Mouse (Mus musculus) forebrain, embryonic 11.5 days (tissue): ENCODE results near the gene Ccdc162. TPM values are rescaled to one million over a fixed set of nuclear protein-coding genes. Genes with fewer than 3 reads are reported as not detected.

ENCODE experiments used
- ATAC-seq: fragments of 200-750 bp; cut with Nextera tagmentation; replicated peaks from 2 replicates; pipeline ENCODE4 v1.8.0; 2017; ENCODE audit warnings: moderate TSS enrichment; ENCODE audit not compliant: low FRiP score
- DNase-seq: peaks from one replicate; pipeline ENCODE4 v3.0.0-alpha.2; 2017; ENCODE audit warnings: low spot score
- H3K27ac ChIP-seq: fragments of 300-500 bp; sonication (generic); 2 replicates; pipeline ENCODE4 v1.5.1; 2014; ENCODE audit warnings: low read depth, low read length
- H3K27me3 ChIP-seq: fragments of 300-500 bp; sonication (generic); 2 replicates; pipeline ENCODE4 v1.6.1; 2014; ENCODE audit warnings: mild to moderate bottlenecking, low read length, mixed read lengths; ENCODE audit not compliant: control insufficient read depth, insufficient read depth
- H3K36me3 ChIP-seq: fragments of 300-500 bp; sonication (generic); 2 replicates; pipeline ENCODE4 v1.6.1; 2014; ENCODE audit warnings: mild to moderate bottlenecking, low read length, moderate library complexity, mixed read lengths; ENCODE audit not compliant: control insufficient read depth, insufficient read depth
- H3K4me1 ChIP-seq: fragments of 300-500 bp; sonication (generic); replicated peaks from 2 replicates; pipeline ENCODE4 v1.6.1; 2014; ENCODE audit warnings: low read length, mixed read lengths; ENCODE audit not compliant: control insufficient read depth, insufficient read depth
- H3K4me2 ChIP-seq: fragments of 300-500 bp; sonication (generic); 2 replicates; pipeline ENCODE4 v1.6.1; 2014; ENCODE audit warnings: low read depth, mild to moderate bottlenecking, low read length, moderate library complexity, mixed read lengths; ENCODE audit not compliant: severe bottlenecking
- H3K4me3 ChIP-seq: fragments of 300-500 bp; sonication (generic); 2 replicates; pipeline ENCODE4 v1.5.1; 2014; ENCODE audit warnings: low read depth, low read length
- H3K9ac ChIP-seq: fragments of 300-500 bp; sonication (generic); 2 replicates; pipeline ENCODE4 v1.6.1; 2014; ENCODE audit warnings: low read length
- H3K9me3 ChIP-seq: fragments of 300-500 bp; sonication (generic); 2 replicates; pipeline ENCODE4 v1.6.1; 2016; ENCODE audit warnings: low read length, mixed read lengths; ENCODE audit not compliant: control insufficient read depth
- WGBS: fragments of 180-500 bp; shearing (Covaris S2); extraction: QIAGEN DNeasy Blood & Tissue Kit; methylation state at CpG from one replicate; pipeline ENCODE4 v1.1.7; 2014; 5-methylcytosine and 5-hydroxymethylcytosine counted together
- polyA plus RNA-seq: library from polyadenylated mRNA; unstranded; fragments of >200 nt; fragmentation: Nextera tagmentation; extraction: Ambion mirVana; gene quantifications from 2 replicates; pipeline ENCODE4 v1.2.1, GENCODE M21; 2014

Ccdc162 gene
- polyA plus RNA-seq, 1 experiment from 2014 or later = 0.80 TPM

GRCm38 (mm10) chr10:41572274-41572673 lies 144.2 kb downstream of the Ccdc162 start:
- H3K4me1 ChIP-seq = no peaks in the 10 kb centered on the region
- H3K9me3 ChIP-seq = no peaks in the 10 kb centered on the region
- no peak overlapping the region for H3K4me2 ChIP-seq
- DNase-seq (no peak), ATAC-seq (no peak)
- no peak overlapping the region for H3K27ac ChIP-seq
- H3K9ac ChIP-seq = no peak overlapping the region
- H3K27me3 ChIP-seq = no peaks in the 10 kb centered on the region
- WGBS = 96% methylated on average over 4 of the region's 4 CpGs
- no peaks in the 10 kb centered on the region for H3K36me3 ChIP-seq
- H3K4me3 ChIP-seq = no peak overlapping the region

DNA sequence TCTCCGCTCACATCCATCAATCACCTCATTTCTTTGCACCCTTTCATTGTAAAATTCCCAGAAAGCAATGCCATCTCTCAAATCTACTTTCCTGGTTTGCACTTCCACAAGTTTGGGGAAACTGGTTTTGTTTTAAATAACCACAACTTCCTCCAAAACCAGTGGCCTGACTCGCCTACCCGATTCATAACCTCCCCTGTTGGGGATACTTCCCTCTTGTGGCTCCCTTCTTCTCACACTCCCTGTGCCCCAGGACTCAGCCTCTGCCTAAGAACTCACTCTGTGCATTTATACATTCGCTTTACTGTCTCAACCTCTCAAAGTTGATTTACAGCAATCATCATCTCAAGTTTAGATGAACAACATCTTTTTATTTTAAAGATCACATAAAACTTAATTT lies 145.4 kb downstream of the Ccdc162 start:
- Histone ChIP-seq H3K4me3 (no peak overlapping the region), H3K27ac (no peak overlapping the region), H3K9me3 (no peaks in the 10 kb centered on the region), H3K27me3 (no peaks in the 10 kb centered on the region), H3K36me3 (no peaks in the 10 kb centered on the region), H3K9ac (no peak overlapping the region), H3K4me2 (no peak overlapping the region), H3K4me1 (no peaks in the 10 kb centered on the region)
- 87% methylated on average over 4 of the region's 4 CpGs for WGBS
- DNase-seq (no peak), ATAC-seq (no peak)

DNA sequence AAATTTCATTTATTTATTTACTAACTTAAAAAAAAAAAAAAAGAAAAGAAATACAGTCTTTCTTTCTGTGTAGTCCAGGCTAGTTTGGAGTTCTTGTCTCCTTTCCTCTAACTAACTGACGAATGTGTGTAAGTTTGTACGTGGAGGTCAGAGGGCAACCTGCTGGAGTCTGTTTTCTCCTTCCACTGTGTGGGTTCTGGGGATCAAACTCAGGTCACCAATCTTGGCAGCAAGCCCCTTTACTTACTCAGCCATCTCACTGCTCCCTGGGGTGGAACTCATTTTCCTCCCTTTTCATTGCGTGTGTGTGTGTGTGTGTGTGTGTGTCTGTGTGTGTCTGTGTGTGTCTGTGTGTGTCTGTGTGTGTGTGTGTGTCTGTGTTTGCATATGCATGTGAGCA lies 148.1 kb downstream of the Ccdc162 start:
- ATAC-seq = no peak
- H3K4me3 ChIP-seq = no peak overlapping the region
- H3K9me3 ChIP-seq = no peaks in the 10 kb centered on the region
- no peaks in the 10 kb centered on the region for H3K4me1 ChIP-seq
- no peak overlapping the region for H3K9ac ChIP-seq
- no peak overlapping the region for H3K27ac ChIP-seq
- H3K4me2 ChIP-seq = no peak overlapping the region
- DNase-seq = no peak
- H3K27me3 ChIP-seq = no peaks in the 10 kb centered on the region
- no peaks in the 10 kb centered on the region for H3K36me3 ChIP-seq
- WGBS = 61% methylated on average over 3 of the region's 3 CpGs

DNA sequence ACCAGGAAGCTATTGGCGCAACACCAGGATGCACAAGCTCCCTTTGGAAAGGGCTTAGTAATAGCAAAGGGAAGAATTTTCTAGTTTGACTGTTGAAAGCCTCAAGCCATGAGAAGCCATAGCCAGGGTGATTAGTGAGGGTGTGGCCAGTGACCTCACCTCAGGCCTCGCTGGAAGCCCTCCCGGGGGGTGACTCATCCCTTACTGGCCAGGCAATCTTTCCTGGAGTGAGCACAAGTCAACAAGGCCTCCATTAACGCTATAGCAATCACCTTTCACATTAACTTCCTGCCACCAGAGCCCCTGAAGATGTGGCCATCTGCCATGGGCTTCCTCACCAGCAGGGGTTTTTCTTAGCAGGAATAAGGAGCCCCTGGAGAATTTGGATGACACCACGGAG lies 151.3 kb downstream of the Ccdc162 start:
- H3K4me3 ChIP-seq = no peak overlapping the region
- no peaks in the 10 kb centered on the region; the same call in 1 of the 2 replicates for H3K9me3 ChIP-seq
- H3K36me3 ChIP-seq = no peaks in the 10 kb centered on the region
- H3K4me1 ChIP-seq = no peaks in the 10 kb centered on the region
- H3K27ac ChIP-seq = no peak overlapping the region
- H3K27me3 ChIP-seq = no peaks in the 10 kb centered on the region
- no peak overlapping the region for H3K9ac ChIP-seq
- DNase-seq (no peak), ATAC-seq (no peak)
- WGBS = 38% methylated on average over 5 of the region's 5 CpGs
- H3K4me2 ChIP-seq = no peak overlapping the region

DNA sequence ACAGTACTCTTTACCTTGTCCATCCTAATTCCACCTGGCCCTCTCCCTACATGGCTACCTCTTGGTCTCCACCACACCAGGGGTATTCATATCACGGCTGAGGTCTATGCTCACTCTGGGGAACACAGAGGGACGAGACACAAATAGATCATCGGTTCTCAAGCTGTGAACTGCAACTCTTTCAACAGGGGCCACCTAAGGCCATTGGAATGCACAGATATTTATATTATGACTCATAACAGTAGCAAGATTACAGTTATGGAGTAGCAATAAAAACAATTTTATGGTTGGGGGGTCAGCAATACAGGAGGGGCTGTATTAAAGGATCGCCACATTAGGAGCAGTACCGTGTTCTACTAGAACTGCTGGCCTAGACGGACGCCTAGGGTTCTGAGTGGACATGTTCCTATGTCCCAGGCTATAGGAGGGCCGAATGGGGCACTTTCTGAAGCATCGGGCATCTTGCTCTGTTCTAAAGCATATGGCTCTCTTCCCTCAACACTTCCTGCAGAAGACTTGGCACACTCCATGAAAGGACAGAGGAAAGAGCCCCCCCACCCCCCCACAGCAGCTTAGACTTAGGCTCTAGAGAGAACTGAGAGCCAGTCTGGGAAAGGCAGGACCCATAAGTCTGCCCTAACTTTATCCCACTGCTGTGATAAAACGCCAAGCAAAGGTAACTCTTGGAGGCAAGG lies 154.6 kb downstream of the Ccdc162 start:
- 91% methylated on average over 10 of the region's 10 CpGs for whole genome bisulfite sequencing
- Histone ChIP-seq H3K9ac (no peak overlapping the region), H3K4me3 (no peak overlapping the region), H3K27me3 (no peaks in the 10 kb centered on the region), H3K4me2 (no peak overlapping the region), H3K4me1 (no peaks in the 10 kb centered on the region), H3K9me3 (no peaks in the 10 kb centered on the region; the same call in 1 of the 2 replicates), H3K36me3 (no peaks in the 10 kb centered on the region), H3K27ac (no peak overlapping the region)
- ATAC-seq (no peak), DNase-seq (no peak)

- Histone ChIP-seq H3K4me2 (no peak overlapping the region), H3K4me1 (no peaks in the 10 kb centered on the region; the same call in 1 of the 2 replicates), H3K27ac (no peak overlapping the region), H3K27me3 (no peaks in the 10 kb centered on the region), H3K36me3 (no peaks in the 10 kb centered on the region), H3K9ac (no peak overlapping the region), H3K4me3 (no peak overlapping the region), H3K9me3 (no peaks in the 10 kb centered on the region; the same call in 1 of the 2 replicates)
- ATAC-seq (no peak), DNase-seq (no peak)
- 97% methylated on average over 1 of the region's 1 CpGs for WGBS
These were observed 158.0 kb downstream of the Ccdc162 start for GRCm38 (mm10) chr10:41558401-41558800.

DNA sequence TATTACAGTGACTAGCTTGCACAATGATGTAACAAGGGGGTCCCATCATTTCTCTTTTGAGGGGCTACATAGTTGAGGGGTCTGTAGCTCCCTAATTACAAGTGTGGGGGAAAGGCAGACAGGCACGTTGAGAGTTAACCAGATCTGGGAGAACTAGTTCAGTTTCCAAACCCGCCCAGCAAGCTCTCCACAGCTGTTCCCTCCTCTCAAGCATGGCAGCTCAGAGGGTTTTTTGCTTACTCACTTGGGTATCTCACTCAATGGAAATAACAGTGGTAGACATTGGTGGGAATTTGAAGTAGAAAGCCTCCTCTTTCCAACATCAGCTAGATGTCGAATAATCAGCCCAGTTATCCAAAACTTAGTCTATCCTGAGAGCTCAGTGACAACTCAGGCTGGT lies 161.4 kb downstream of the Ccdc162 start:
- DNase-seq = no peak
- no peak for ATAC-seq
- no peak overlapping the region for H3K9ac ChIP-seq
- H3K4me3 ChIP-seq = no peak overlapping the region
- peaks cover 5% of the 10 kb centered on the region for H3K4me1 ChIP-seq
- no peak overlapping the region for H3K27ac ChIP-seq
- no peak overlapping the region for H3K4me2 ChIP-seq
- H3K27me3 ChIP-seq = no peaks in the 10 kb centered on the region
- H3K9me3 ChIP-seq = no peaks in the 10 kb centered on the region; the same call in 1 of the 2 replicates
- H3K36me3 ChIP-seq = no peaks in the 10 kb centered on the region
- WGBS = 89% methylated on average over 3 of the region's 3 CpGs

GRCm38 (mm10) chr10:41553711-41554110 lies 162.7 kb downstream of the Ccdc162 start:
- H3K4me3 ChIP-seq = no peak overlapping the region
- H3K4me1 ChIP-seq = peaks cover 5% of the 10 kb centered on the region
- H3K27ac ChIP-seq = no peak overlapping the region
- ATAC-seq (no peak), DNase-seq (no peak)
- peaks cover 4% of the 10 kb centered on the region; the same call in 1 of the 2 replicates for H3K9me3 ChIP-seq
- H3K4me2 ChIP-seq = no peak overlapping the region
- WGBS = 78% methylated on average over 4 of the region's 4 CpGs
- no peaks in the 10 kb centered on the region for H3K27me3 ChIP-seq
- no peak overlapping the region for H3K9ac ChIP-seq
- no peaks in the 10 kb centered on the region for H3K36me3 ChIP-seq
